Mouse (Mus musculus) right cerebral cortex, postnatal 14 days (tissue): ENCODE data around the gene Stard3.

ENCODE experiments used
- DNase-seq: peaks from one replicate; pipeline ENCODE4 v3.0.0; 2022

Stard3 gene

DNA sequence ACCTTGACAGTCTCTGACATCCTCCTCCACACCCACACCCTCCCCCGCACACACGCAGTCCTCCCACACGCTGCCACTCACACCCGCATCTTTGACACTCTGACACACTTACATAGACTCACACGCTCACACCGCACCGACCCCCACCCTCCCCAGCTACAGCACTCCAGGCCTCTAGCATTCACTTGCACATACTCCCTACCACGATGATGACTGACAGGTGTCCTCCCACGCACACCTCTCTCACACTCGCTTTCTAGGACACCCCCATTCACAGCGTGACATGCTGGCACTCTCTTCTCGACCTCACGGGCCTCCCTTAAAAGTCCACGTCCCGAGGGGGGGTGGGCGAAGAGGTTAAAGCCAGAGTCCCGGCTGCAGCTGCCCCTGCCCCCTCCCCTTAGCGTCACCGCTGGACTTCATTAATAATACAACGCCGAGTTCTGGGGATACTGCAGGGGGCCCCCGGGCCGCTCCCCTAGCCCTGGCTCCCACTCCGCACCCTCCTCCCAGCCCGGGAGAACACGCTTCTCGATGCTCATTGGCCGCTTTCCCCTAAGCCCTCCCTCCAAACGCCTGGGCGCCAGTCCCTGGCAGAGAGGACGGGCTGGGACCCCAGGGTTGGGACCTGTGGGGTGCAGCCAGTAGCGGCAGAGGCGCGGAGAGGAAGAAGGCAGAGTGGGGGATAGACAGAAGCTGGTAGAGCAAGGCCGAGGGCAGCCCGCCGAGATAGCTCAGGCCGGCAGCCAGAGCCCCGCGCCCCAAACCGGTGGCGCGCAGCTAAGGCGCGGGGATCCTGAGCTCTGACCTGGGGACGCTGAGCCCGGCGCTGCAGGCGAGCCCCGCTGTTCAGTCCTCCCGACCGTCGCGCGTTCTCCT is 9.8 kb upstream of the Stard3 start, which contains the start of gene Ppp1r1b:
TSS of gene Ppp1r1b (plus strand) at position 322 of the 879 bp plus-strand sequence.
- peak; percentile 71 for DNase-seq

DNA sequence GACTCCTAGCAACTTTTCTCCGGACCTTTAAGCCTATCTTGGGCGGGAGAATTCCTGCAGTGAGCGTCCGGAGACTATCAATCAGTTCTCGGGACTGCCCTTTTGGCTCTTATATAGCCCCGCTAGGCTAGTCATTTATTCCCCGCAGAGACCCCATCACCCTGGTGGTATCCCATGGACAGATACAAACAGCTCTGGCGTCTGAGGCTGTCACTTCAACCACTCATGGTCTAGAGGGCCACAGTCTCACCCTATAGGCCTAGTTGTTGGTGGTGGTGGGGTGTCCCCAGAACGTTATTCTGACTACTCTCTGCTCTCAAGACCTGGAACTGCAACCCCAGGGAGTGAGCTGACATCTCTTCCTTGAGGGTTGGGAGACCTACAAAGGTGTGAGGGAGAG is 8.9 kb upstream of the Stard3 start:
- DNase-seq, result no peak

GRCm38 (mm10) chr11:98352272-98352990 is 5.7 kb upstream of the Stard3 start:
- no peak for DNase-seq

DNA sequence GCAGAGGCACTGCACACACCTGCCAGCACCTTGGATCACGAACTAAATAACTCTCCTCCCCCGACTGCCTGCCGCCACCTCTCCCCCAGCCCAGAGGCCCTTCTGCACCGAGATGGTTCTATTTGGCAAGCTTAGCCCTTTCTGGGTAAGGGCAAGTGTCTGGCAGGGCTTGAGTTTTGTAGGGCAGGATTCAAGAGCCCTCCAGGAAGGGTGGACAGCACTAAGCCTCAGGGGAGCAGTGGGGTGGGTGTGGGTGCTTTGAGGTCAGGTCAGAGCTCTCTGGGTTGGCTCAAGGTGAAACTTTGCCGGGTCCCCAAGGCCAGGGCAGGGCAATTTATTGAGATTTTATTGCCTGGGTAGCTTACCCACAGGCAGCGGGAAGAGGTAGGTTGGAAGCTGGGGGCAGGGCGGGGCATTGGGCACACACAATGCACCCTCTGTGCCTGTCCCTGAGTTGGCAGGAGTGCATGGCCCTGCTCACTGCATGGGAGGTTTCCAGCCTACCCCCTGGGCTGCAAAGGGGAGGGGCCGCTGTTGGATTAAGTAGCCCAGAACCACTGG is 4.4 kb upstream of the Stard3 start:
- DNase-seq, result no peak

DNA sequence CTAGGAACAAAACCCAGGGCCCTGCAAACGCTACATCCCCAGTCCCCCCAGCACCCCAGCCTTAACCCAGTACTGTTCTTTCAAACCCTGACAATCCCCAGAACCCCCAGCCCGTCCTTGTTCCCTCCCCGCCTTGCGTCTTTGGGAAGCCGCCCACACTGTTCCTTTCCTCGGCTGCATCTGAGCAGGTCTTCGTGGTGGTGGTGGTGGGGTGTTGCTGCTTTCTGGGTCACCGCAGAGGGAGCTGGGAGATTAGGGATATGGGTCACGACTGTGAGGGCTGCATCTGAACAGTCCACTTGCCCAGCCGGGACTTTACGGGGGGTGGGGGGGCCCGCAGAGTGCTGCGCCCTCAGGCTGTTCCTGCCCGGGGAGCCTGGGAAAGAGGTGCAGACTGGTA is 3.7 kb upstream of the Stard3 start:
- DNase-seq, result no peak

DNA sequence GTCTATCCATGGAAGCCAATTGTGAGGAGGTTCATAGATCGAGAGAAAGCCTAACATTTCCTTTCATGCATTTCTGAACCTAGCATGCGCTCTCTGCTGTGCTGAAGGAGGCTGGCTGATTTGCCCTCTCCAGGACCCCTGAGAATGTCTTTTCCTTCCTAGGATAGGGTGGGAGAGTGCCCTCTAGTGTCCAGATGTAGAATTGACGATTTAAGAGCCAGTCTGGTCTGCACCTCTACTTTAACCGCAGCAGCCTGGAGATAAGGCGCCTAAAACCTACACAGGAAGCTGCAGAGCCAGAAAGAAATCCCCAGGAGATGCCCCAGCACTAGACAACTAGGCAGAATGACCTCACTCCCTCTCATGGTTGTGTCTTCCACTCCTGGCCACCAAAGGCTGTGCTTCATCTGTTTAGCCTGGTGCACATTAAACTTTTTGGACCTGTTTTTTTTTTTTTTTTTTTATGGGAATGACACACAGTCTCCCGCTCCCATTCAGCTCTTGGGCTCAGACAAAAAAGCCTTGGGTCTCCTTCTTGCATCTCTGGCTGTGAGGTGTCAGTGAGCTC is 2.4 kb upstream of the Stard3 start:
- DNase-seq, result no peak

- no peak for DNase-seq
These were observed 1.4 kb upstream of the Stard3 start for GRCm38 (mm10) chr11:98356625-98357394.

- no peak for DNase-seq
These were observed 590 bp upstream of the Stard3 start for GRCm38 (mm10) chr11:98357396-98358160.

GRCm38 (mm10) chr11:98360866-98361521 is 2.8 kb downstream of the Stard3 start:
- no peak for DNase-seq

DNA sequence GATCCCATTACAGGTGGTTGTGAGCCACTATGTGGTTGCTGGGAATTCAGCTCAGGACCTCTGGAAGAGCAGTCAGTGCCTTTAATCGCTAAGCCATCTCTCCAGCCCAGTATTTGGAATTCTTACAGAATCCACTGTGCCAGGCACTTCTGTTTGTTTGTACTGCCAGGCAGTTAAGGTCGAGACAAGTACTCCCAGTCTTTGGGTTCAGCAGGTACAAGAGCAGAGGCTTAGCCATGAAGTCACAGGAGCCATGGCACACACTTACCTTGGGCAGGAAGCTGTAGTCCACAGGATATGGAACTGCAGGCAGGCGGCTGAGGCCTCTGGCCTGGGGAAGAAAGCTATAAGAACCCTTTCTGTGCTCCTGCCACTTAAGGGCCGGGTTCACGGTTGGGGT is 5.6 kb downstream of the Stard3 start:
- no peak for DNase-seq

DNA sequence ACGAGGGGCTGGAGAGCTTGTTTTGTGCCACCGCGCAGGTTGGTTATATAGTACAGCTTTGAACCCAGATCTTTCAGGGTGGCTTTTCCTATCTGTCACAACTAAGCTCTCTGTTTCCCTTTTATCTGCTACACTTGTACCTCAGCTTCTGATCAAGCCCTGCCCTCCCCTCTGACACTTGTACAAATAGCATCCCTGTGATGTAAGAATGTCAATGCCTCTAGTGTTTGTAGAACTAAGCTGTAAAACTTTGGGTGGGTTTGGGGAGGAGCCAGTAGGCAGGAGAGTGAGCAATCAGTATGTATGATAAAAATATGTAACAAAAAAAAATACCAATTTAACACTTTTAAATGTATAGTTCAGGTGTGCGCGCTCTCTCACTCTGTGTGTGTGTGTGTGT is 6.2 kb downstream of the Stard3 start:
- no peak for DNase-seq

GRCm38 (mm10) chr11:98366290-98366689 is 8.1 kb downstream of the Stard3 start:
- no peak for DNase-seq

- peak; percentile 59 for DNase-seq
These were observed 9.1 kb downstream of the Stard3 start for GRCm38 (mm10) chr11:98367171-98367862.

DNA sequence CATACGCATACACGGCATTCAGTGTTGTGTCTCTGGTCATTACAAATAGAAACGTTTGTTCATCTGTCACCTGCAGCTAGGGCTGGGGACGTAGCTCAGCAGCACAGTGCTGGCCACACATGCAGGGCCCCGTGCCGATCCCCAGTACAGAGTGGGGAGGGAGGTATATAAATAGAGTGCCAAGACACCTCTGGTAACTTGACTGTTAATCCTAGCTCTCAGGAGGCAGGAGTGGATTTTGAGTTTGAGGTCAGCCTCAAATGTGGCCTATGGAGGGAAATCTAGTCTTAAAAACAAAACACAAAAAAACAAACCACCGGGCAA is 9.7 kb downstream of the Stard3 start:
- DNase-seq, result no peak

DNA sequence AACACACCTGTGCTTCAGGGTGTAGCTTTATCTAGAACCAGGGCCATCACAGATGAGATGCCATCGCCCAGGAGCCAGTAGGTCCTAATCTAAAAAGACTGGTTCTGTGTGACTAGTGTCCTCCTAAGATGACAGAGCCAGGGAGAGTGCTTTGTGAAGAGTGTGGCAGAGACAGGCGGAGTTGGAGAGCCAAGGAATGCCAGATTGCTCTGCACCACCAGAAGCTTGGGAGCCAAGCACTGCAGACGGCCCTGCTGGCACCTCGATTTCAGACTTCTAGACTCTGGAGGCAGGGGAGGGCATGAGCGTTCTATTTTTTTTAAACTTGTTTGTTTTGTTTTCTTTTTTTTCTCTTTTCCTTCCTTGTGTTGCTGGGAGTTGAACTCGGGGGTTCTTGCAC is 11.2 kb downstream of the Stard3 start:
- no peak for DNase-seq

GRCm38 (mm10) chr11:98370588-98370987 is 12.4 kb downstream of the Stard3 start:
- DNase-seq, result no peak

- no peak for DNase-seq
These were observed 13.5 kb downstream of the Stard3 start for GRCm38 (mm10) chr11:98371556-98372240.

GRCm38 (mm10) chr11:98372406-98372805 is 14.2 kb downstream of the Stard3 start:
- DNase-seq, result peak; percentile 72

GRCm38 (mm10) chr11:98373244-98373643 is 15.1 kb downstream of the Stard3 start:
- DNase-seq, result no peak

- no peak for DNase-seq
These were observed 16.1 kb downstream of the Stard3 start for GRCm38 (mm10) chr11:98374266-98374665.
